Mouse (Mus musculus) stomach, embryonic 14.5 days (tissue): ENCODE results near the gene Ifne. TPM values are rescaled to one million over a fixed set of nuclear protein-coding genes. Genes with fewer than 3 reads are reported as not detected.

Experiments used
- ATAC-seq: fragments of 200-750 bp; cut with Nextera tagmentation; 2 replicates; pipeline ENCODE4 v1.8.0; 2017; ENCODE audit warnings: low read depth, moderate TSS enrichment; ENCODE audit not compliant: insufficient number of reproducible peaks, insufficient read depth, low FRiP score
- H3K27ac ChIP-seq: fragments of 300-500 bp; sonication (generic); 2 replicates; pipeline ENCODE4 v1.5.1; 2014; ENCODE audit warnings: mild to moderate bottlenecking, low read length, moderate library complexity, mixed read lengths
- H3K27me3 ChIP-seq: fragments of 300-500 bp; sonication (generic); 2 replicates; pipeline ENCODE4 v1.6.1; 2014; ENCODE audit warnings: low read length, control low read depth, mixed read lengths; ENCODE audit not compliant: control insufficient read depth, insufficient read depth
- H3K36me3 ChIP-seq: fragments of 300-500 bp; sonication (generic); 2 replicates; pipeline ENCODE4 v1.6.1; 2014; ENCODE audit warnings: mild to moderate bottlenecking, control low read depth, low read length, moderate library complexity, mixed read lengths; ENCODE audit not compliant: control insufficient read depth, insufficient read depth
- H3K4me1 ChIP-seq: fragments of 300-500 bp; sonication (generic); 2 replicates; pipeline ENCODE4 v1.6.1; 2014; ENCODE audit warnings: low read length, control low read depth, mixed read lengths; ENCODE audit not compliant: control insufficient read depth, insufficient read depth
- H3K4me2 ChIP-seq: fragments of 300-500 bp; sonication (generic); replicated peaks from 2 replicates; pipeline ENCODE4 v1.6.1; 2014; ENCODE audit warnings: low read depth, low read length, control low read depth
- H3K4me3 ChIP-seq: fragments of 300-500 bp; sonication (generic); 2 replicates; pipeline ENCODE4 v1.5.1; 2014; ENCODE audit warnings: low read depth, low read length, control low read depth
- H3K9ac ChIP-seq: fragments of 300-500 bp; sonication (generic); replicated peaks from 2 replicates; pipeline ENCODE4 v1.6.1; 2014; ENCODE audit warnings: low read depth, mild to moderate bottlenecking, control low read depth, low read length, moderate library complexity, mixed read lengths
- H3K9me3 ChIP-seq: fragments of 300-500 bp; sonication (generic); 2 replicates; pipeline ENCODE4 v1.6.1; 2016; ENCODE audit warnings: low read depth, low read length, control low read depth; ENCODE audit not compliant: control insufficient read depth
- WGBS: fragments of 180-500 bp; shearing (Covaris S2); extraction: QIAGEN DNeasy Blood & Tissue Kit; methylation state at CpG from one replicate; pipeline ENCODE4 v1.1.7; 2014; 5-methylcytosine and 5-hydroxymethylcytosine counted together
- polyA plus RNA-seq: library from polyadenylated mRNA; unstranded; fragments of >200 nt; fragmentation: Nextera tagmentation; extraction: Ambion mirVana; gene quantifications from 2 replicates; pipeline ENCODE4 v1.2.1, GENCODE M21; 2014

The Ifne gene
- polyA plus RNA-seq, 1 experiment from 2014 or later: not detected

GRCm38 (mm10) chr4:88916306-88916705 lies 36.3 kb upstream of the Ifne start:
- Histone ChIP-seq H3K9me3 (no peaks in the 10 kb centered on the region), H3K4me2 (no peak overlapping the region), H3K27me3 (no peaks in the 10 kb centered on the region), H3K27ac (no peak overlapping the region), H3K9ac (no peak overlapping the region), H3K36me3 (no peaks in the 10 kb centered on the region), H3K4me1 (no peaks in the 10 kb centered on the region), H3K4me3 (no peak overlapping the region)
- no peak for ATAC-seq
- WGBS: 79% methylated on average over 4 of the region's 4 CpGs

GRCm38 (mm10) chr4:88913984-88914383 lies 34.0 kb upstream of the Ifne start:
- Histone ChIP-seq H3K4me3 (no peak overlapping the region), H3K9ac (no peak overlapping the region), H3K36me3 (no peaks in the 10 kb centered on the region), H3K4me2 (no peak overlapping the region), H3K27ac (no peak overlapping the region), H3K4me1 (no peaks in the 10 kb centered on the region), H3K9me3 (no peaks in the 10 kb centered on the region), H3K27me3 (no peaks in the 10 kb centered on the region)
- 89% methylated on average over 1 of the region's 1 CpGs for WGBS
- no peak for ATAC-seq

- Histone ChIP-seq H3K27me3 (no peaks in the 10 kb centered on the region), H3K9me3 (no peaks in the 10 kb centered on the region), H3K4me3 (no peak overlapping the region), H3K4me1 (no peaks in the 10 kb centered on the region), H3K27ac (no peak overlapping the region), H3K36me3 (no peaks in the 10 kb centered on the region), H3K4me2 (no peak overlapping the region), H3K9ac (no peak overlapping the region)
- ATAC-seq: no peak
- WGBS: 88% methylated on average over 2 of the region's 2 CpGs
Measured at GRCm38 (mm10) chr4:88912882-88913281, 32.9 kb upstream of the Ifne start.

GRCm38 (mm10) chr4:88912187-88912586 lies 32.2 kb upstream of the Ifne start:
- WGBS: 61% methylated on average over 9 of the region's 9 CpGs
- H3K4me1 ChIP-seq: no peaks in the 10 kb centered on the region
- H3K36me3 ChIP-seq: no peaks in the 10 kb centered on the region
- H3K9ac ChIP-seq: no peak overlapping the region
- no peak overlapping the region for H3K27ac ChIP-seq
- no peak overlapping the region for H3K4me2 ChIP-seq
- no peak overlapping the region for H3K4me3 ChIP-seq
- no peaks in the 10 kb centered on the region for H3K9me3 ChIP-seq
- no peak for ATAC-seq
- H3K27me3 ChIP-seq: no peaks in the 10 kb centered on the region

GRCm38 (mm10) chr4:88909600-88910534 lies 29.9 kb upstream of the Ifne start:
- WGBS: 81% methylated on average over 10 of the region's 10 CpGs
- H3K27me3 ChIP-seq: no peaks in the 10 kb centered on the region
- ATAC-seq: no peak

GRCm38 (mm10) chr4:88893201-88893754 lies 13.3 kb upstream of the Ifne start:
- Histone ChIP-seq H3K4me1 (no peaks in the 10 kb centered on the region), H3K4me3 (no peak overlapping the region), H3K27me3 (no peaks in the 10 kb centered on the region), H3K27ac (no peak overlapping the region), H3K4me2 (no peak overlapping the region), H3K9me3 (no peaks in the 10 kb centered on the region), H3K9ac (no peak overlapping the region), H3K36me3 (no peaks in the 10 kb centered on the region)
- no peak for ATAC-seq

More at GRCm38 (mm10) chr4:88909600-88910534, 29.9 kb upstream of the Ifne start:
- Histone ChIP-seq H3K4me1 (no peaks in the 10 kb centered on the region), H3K27ac (no peak overlapping the region), H3K9ac (no peak overlapping the region), H3K9me3 (no peaks in the 10 kb centered on the region), H3K4me3 (no peak overlapping the region), H3K4me2 (no peak overlapping the region), H3K36me3 (no peaks in the 10 kb centered on the region)

- H3K9ac ChIP-seq: no peak overlapping the region
- no peak overlapping the region for H3K27ac ChIP-seq
- H3K36me3 ChIP-seq: no peaks in the 10 kb centered on the region
- H3K4me2 ChIP-seq: no peak overlapping the region
- H3K4me3 ChIP-seq: no peak overlapping the region
- H3K27me3 ChIP-seq: no peaks in the 10 kb centered on the region
- no peak for ATAC-seq
- no peaks in the 10 kb centered on the region for H3K4me1 ChIP-seq
- no peaks in the 10 kb centered on the region for H3K9me3 ChIP-seq
Measured at GRCm38 (mm10) chr4:88888236-88888635, 8.2 kb upstream of the Ifne start.

- no peak overlapping the region for H3K4me2 ChIP-seq
- H3K36me3 ChIP-seq: no peaks in the 10 kb centered on the region
- WGBS: 59% methylated on average over 4 of the region's 4 CpGs
- no peak overlapping the region for H3K27ac ChIP-seq
- no peak overlapping the region for H3K9ac ChIP-seq
- no peaks in the 10 kb centered on the region for H3K4me1 ChIP-seq
- no peaks in the 10 kb centered on the region for H3K27me3 ChIP-seq
- H3K4me3 ChIP-seq: no peak overlapping the region
- no peaks in the 10 kb centered on the region for H3K9me3 ChIP-seq
- ATAC-seq: no peak
Measured at GRCm38 (mm10) chr4:88878772-88879171, 1.2 kb downstream of the Ifne start.
